Mouse (Mus musculus) G1E (cell line): ENCODE measurements around the gene Tmed10. TPM values are rescaled to one million over a fixed set of nuclear protein-coding genes. Genes with fewer than 3 reads are reported as not detected.

Source experiments
- ATAC-seq: 2 replicates; pipeline ENCODE4 v1.8.0; 2016; ENCODE audit warnings: mild to moderate bottlenecking; ENCODE audit not compliant: insufficient number of reproducible peaks, poor library complexity, low FRiP score, severe bottlenecking; ENCODE audit errors: extremely low read depth
- DNase-seq: peaks from one replicate; pipeline ENCODE4 v3.0.0; 2012; ENCODE audit warnings: low spot score
- H3K27me3 ChIP-seq: 2 replicates; pipeline ENCODE4 v1.6.1; 2012; ENCODE audit warnings: mild to moderate bottlenecking, low read length, inconsistent platforms; ENCODE audit not compliant: insufficient read depth
- H3K36me3 ChIP-seq: replicated peaks from 2 replicates; pipeline ENCODE3; 2012; ENCODE audit warnings: mild to moderate bottlenecking, inconsistent platforms
- H3K4me1 ChIP-seq: 2 replicates; pipeline ENCODE4 v1.6.1; 2012; ENCODE audit warnings: low read depth, low read length, inconsistent platforms, mixed read lengths; ENCODE audit not compliant: insufficient read depth
- H3K4me3 ChIP-seq: 2 replicates; pipeline ENCODE4 v1.5.1; 2012; ENCODE audit warnings: low read depth, mild to moderate bottlenecking, inconsistent platforms, low read length, moderate library complexity, mixed read lengths
- H3K9me3 ChIP-seq: replicated peaks from 2 replicates; pipeline ENCODE4 v1.6.1; 2012; ENCODE audit warnings: inconsistent platforms
- CTCF ChIP-seq: IDR thresholded peaks from 2 replicates; pipeline ENCODE4 v1.5.1; 2012; ENCODE audit warnings: low read depth, low read length, inconsistent platforms, mixed read lengths
- GATA1 ChIP-seq: IDR thresholded peaks from 2 replicates; pipeline ENCODE4 v1.6.1; 2012; ENCODE audit warnings: borderline replicate concordance, low read length, inconsistent platforms, mixed read lengths
- GATA2 ChIP-seq: IDR thresholded peaks from 2 replicates; pipeline ENCODE4 v1.6.1; 2012; ENCODE audit warnings: low read depth, low read length, inconsistent platforms, borderline replicate concordance
- POLR2AphosphoS5 ChIP-seq: IDR thresholded peaks from 2 replicates; pipeline ENCODE4 v1.6.1; 2012; ENCODE audit warnings: low read depth, low read length, inconsistent platforms; ENCODE audit not compliant: insufficient replicate concordance
- TAL1 ChIP-seq: conservative IDR thresholded peaks from 2 replicates; pipeline ENCODE4 v1.6.1; 2012; ENCODE audit warnings: low read depth, low read length, inconsistent platforms, mixed read lengths
- polyA plus RNA-seq: library from polyadenylated mRNA; stranded (reverse); fragments of >175 nt; gene quantifications from 2 replicates; pipeline ENCODE4 v1.2.3, GENCODE M21; 2012
- total RNA-seq, 2 experiments: library from RNA; stranded (forward) in 1 of 2; stranded (reverse) in 1 of 2; fragments of 200-1000 nt in 1 of 2; fragments of >200 nt in 1 of 2; fragmentation: Nextera tagmentation in 1 of 2; gene quantifications; 2 replicates each; pipeline ENCODE4 v1.2.3; 2014 to 2017

Tmed10 gene
- total and polyA plus RNA-seq, 3 experiments, result 85.4 to 322 (median 271) TPM

GRCm38 (mm10) chr12:85380942-85381341 lies 6.3 kb upstream of the Tmed10 start:
- DNase-seq, result no peak
- H3K36me3 ChIP-seq, result no peaks in the 10 kb centered on the region
- H3K4me3 ChIP-seq, result no peak overlapping the region
- H3K9me3 ChIP-seq, result no peaks in the 10 kb centered on the region
- no peak for ATAC-seq
- peaks cover 52% of the 10 kb centered on the region for H3K4me1 ChIP-seq
- no peaks in the 10 kb centered on the region for H3K27me3 ChIP-seq
- TF ChIP-seq GATA2 (no peak), POLR2AphosphoS5 (no peak), CTCF (no peak), GATA1 (no peak), TAL1 (no peak)

- DNase-seq (no peak), ATAC-seq (no peak)
- Histone ChIP-seq H3K4me3 (no peak overlapping the region), H3K9me3 (no peaks in the 10 kb centered on the region), H3K4me1 (peaks cover 49% of the 10 kb centered on the region), H3K27me3 (no peaks in the 10 kb centered on the region), H3K36me3 (no peaks in the 10 kb centered on the region)
- TF ChIP-seq GATA1, result no peak
- TF ChIP-seq TAL1, result no peak
- no peak for TF ChIP-seq CTCF
- TF ChIP-seq POLR2AphosphoS5, result no peak
- TF ChIP-seq GATA2, result no peak
Measured at GRCm38 (mm10) chr12:85380308-85380707, 5.7 kb upstream of the Tmed10 start.

DNA sequence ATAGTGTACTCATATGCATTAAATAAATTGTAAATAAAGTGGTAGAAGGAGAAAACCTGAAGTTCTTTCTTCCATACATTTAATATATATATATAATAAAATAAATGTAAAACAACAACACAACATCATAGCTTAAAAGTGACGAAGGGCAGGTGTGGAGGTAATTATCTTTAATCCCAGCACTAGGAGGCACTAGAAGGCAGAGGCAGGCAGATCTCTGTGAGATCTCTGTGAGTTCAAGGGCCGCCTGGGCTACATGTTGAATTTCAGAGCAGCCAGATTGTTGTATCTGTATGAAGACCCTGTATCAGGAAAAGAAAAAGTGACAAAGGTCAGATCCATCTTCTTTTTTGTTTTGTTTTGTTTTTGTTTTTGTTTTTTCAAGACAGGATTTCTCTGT lies 3.6 kb upstream of the Tmed10 start:
- Histone ChIP-seq H3K36me3 (no peaks in the 10 kb centered on the region), H3K27me3 (no peaks in the 10 kb centered on the region), H3K9me3 (no peaks in the 10 kb centered on the region), H3K4me1 (peaks cover 39% of the 10 kb centered on the region), H3K4me3 (no peak overlapping the region)
- no peak for TF ChIP-seq CTCF
- no peak for TF ChIP-seq POLR2AphosphoS5
- no peak for TF ChIP-seq GATA1
- TF ChIP-seq GATA2, result no peak
- TF ChIP-seq TAL1, result no peak
- no peak for ATAC-seq
- DNase-seq, result no peak

GRCm38 (mm10) chr12:85373591-85374560 lies 771 bp downstream of the Tmed10 start:
- Histone ChIP-seq H3K27me3 (no peaks in the 10 kb centered on the region), H3K4me3 (peak overlapping the region; percentile 83), H3K4me1 (peaks cover 54% of the 10 kb centered on the region), H3K9me3 (no peaks in the 10 kb centered on the region), H3K36me3 (peaks cover 27% of the 10 kb centered on the region)
- DNase-seq, result peak; percentile 88
- no peak for TF ChIP-seq TAL1
- no peak for TF ChIP-seq POLR2AphosphoS5
- no peak for TF ChIP-seq GATA1
- TF ChIP-seq CTCF, result no peak
- no peak for TF ChIP-seq GATA2
- peak; percentile 48 for ATAC-seq

DNA sequence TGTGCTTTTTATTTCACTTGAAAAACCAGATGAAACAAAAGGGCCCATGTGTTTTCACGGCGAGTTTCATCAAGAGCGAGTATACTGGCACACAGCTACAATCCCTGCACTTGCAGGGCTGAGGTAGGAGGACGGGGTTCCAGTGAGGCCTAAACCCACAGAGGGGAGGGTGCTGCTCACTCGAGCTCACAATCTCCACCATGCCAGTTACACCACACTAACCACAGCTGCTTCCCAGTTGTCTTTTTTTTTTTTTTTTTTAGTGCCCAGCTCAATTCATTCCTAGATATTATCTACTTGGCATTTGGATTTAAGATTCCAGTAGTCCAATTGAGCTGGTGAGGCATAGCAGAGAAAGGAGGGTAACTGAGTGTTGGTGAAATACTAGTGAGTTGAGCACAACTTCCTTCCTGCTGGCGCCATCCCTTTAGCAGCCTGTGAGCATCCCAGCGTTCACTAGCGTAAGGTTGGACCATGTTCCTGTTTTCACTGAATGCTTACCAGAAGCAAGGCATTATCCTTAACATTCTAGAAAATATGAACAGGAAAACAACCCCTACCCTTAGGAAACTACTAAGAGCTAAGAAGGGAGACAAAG lies 2.5 kb downstream of the Tmed10 start:
- H3K36me3 ChIP-seq, result peaks cover 35% of the 10 kb centered on the region
- peak overlapping the region; percentile 53; the same call in 1 of the 2 replicates for H3K4me3 ChIP-seq
- ATAC-seq (no peak), DNase-seq (no peak)
- no peaks in the 10 kb centered on the region for H3K9me3 ChIP-seq
- H3K4me1 ChIP-seq, result peaks cover 63% of the 10 kb centered on the region
- H3K27me3 ChIP-seq, result no peaks in the 10 kb centered on the region
- TF ChIP-seq GATA2 (no peak), TAL1 (peak; percentile 38; the same call in 1 of the 2 replicates)

- TF ChIP-seq POLR2AphosphoS5 (no peak), GATA2 (no peak), CTCF (no peak), TAL1 (no peak)
- ATAC-seq, result no peak
- peaks cover 81% of the 10 kb centered on the region for H3K4me1 ChIP-seq
Measured at GRCm38 (mm10) chr12:85368441-85369063, 6.1 kb downstream of the Tmed10 start.

More at GRCm38 (mm10) chr12:85368441-85369063, 6.1 kb downstream of the Tmed10 start:
- H3K9me3 ChIP-seq, result no peaks in the 10 kb centered on the region
- no peak for DNase-seq
- no peak overlapping the region for H3K4me3 ChIP-seq
- H3K36me3 ChIP-seq, result peaks cover 57% of the 10 kb centered on the region
- H3K27me3 ChIP-seq, result no peaks in the 10 kb centered on the region
